Mouse (Mus musculus) heart, postnatal 0 days (tissue): ENCODE results near the gene Rnasek.

ENCODE experiments used
- CTCF ChIP-seq: IDR thresholded peaks from 2 replicates; pipeline ENCODE4 v1.5.1; 2016; ENCODE audit warnings: antibody characterized with exemption, control low read depth, low read depth
- EP300 ChIP-seq: IDR thresholded peaks from 2 replicates; pipeline ENCODE4 v1.6.1; 2016; ENCODE audit warnings: antibody characterized with exemption, low read depth

GRCm38 (mm10) chr11:70280441-70280840 lies 40.8 kb upstream of the Rnasek start:
- TF ChIP-seq CTCF: no peak
- no peak for TF ChIP-seq EP300
